Comparison of ENCODE assay signal across 9 mouse cellular contexts in the genomic region with DNA sequence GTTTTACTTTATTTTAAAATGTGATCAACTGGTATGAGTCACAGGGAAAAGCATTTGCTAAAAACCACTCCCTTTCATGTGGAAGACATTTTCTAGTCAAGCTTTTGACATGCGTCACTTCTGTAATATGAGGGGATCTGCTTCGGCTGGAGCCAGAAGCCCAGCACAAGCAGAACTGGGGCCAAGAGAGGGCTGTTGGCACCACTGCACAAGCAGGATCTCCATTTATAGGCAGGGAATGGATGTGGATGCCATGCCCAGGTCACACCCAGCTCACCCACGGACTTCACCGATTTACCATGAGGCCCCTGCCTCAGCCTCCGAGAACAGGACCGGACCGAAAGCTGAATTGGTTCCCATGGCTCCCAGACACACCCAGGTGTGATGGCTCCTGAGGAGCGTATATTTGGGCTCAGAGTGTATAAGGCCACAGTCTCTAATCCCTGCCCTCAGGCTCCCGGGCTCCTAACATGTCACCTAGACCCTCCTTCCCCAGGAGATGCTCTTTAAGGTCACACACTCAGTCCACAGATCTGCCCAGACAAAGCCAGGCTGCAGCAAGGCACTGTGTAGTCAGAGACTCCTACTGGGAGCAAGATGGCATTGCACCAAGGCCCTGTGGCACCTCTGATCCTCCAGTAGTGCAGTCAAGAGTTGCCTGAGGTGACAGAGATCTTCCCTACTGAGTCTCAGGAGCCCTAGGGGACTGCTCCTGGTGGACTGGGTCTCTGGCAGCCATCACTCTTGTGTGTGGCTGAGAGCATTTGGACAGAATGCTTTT. TPM values are rescaled to one million over a fixed set of nuclear protein-coding genes. Genes with fewer than 3 reads are reported as not detected.
DNase-seq lines count a peak whose midpoint lies in the region; ATAC-seq lines count a peak whose summit lies in the region.
"Had no signal": no experiment of that assay in that cellular context is flagged by ENCODE, and none has a peak within 500 bp of the region (broad histone marks: within the 10 kb centered on the region; RNA-seq: fewer than 3 reads in every experiment).

No protein-coding gene starts in this region.

- peaks cover 55% of the 10 kb centered on the region for H3K4me1 ChIP-seq in hindbrain, embryonic 10.5 days (replicated peaks)
- H3K4me1 ChIP-seq in hindbrain, embryonic 13.5 days (replicated peaks): peaks cover 58% of the 10 kb centered on the region
- H3K4me1 ChIP-seq in neural tube, embryonic 15.5 days: peaks cover 69% of the 10 kb centered on the region

- no peak for ATAC-seq in hindbrain, embryonic 13.5 days (ENCODE audit: low FRiP score)
- ATAC-seq in neural tube, embryonic 15.5 days (ENCODE audit: low FRiP score): no peak

- WGBS in hindbrain, embryonic 10.5 days: 92% methylated on average over 9 of the region's 9 CpGs
- 95% methylated on average over 9 of the region's 9 CpGs for WGBS in hindbrain, embryonic 13.5 days
- 93% methylated on average over 9 of the region's 9 CpGs for WGBS in neural tube, embryonic 15.5 days

- no peaks in the 10 kb centered on the region for H3K27me3 ChIP-seq in hindbrain, embryonic 10.5 days (ENCODE audit: insufficient read depth, poor library complexity, severe bottlenecking)
- H3K27me3 ChIP-seq in hindbrain, embryonic 13.5 days: no peaks in the 10 kb centered on the region
- no peaks in the 10 kb centered on the region for H3K27me3 ChIP-seq in neural tube, embryonic 15.5 days (replicated peaks)
- H3K27me3 ChIP-seq: limb, embryonic 12.5 days had no signal

- no peak overlapping the region for H3K4me3 ChIP-seq in hindbrain, embryonic 10.5 days
- no peak overlapping the region for H3K4me3 ChIP-seq in hindbrain, embryonic 13.5 days
- no peak overlapping the region for H3K4me3 ChIP-seq in neural tube, embryonic 15.5 days (replicated peaks)
- H3K4me3 ChIP-seq: limb, embryonic 12.5 days had no signal

- no peak overlapping the region for H3K4me2 ChIP-seq in hindbrain, embryonic 13.5 days
- no peak overlapping the region for H3K4me2 ChIP-seq in neural tube, embryonic 15.5 days
- H3K4me2 ChIP-seq: limb, embryonic 12.5 days had no signal

- H3K9me3 ChIP-seq in hindbrain, embryonic 10.5 days: no peaks in the 10 kb centered on the region
- no peaks in the 10 kb centered on the region for H3K9me3 ChIP-seq in hindbrain, embryonic 13.5 days
- H3K9me3 ChIP-seq in neural tube, embryonic 15.5 days (replicated peaks): no peaks in the 10 kb centered on the region
- H3K9me3 ChIP-seq: limb, embryonic 12.5 days had no signal

- H3K9ac ChIP-seq in hindbrain, embryonic 13.5 days: no peak overlapping the region
- H3K9ac ChIP-seq in neural tube, embryonic 15.5 days (replicated peaks): no peak overlapping the region
- H3K9ac ChIP-seq: limb, embryonic 12.5 days had no signal

- no peak for DNase-seq in hindbrain, embryonic 10.5 days (ENCODE audit: low spot score)
- peak; percentile 52 for DNase-seq in thymus, postnatal 14 days
- DNase-seq in thymus, postnatal 10 days (ENCODE audit: low spot score in 2 of 2): no peak
- peak; percentile 44 for DNase-seq in fibroblast of lung, adult 2 months (ENCODE audit: low read depth)
- no peak for DNase-seq in layer of hippocampus, adult 18-20 months (ENCODE audit: low spot score in 2 of 2)
- no peak for DNase-seq in right cerebral cortex, adult 2 months (ENCODE audit: low spot score in 2 of 2)

- peak overlapping the region; percentile 19 for H3K27ac ChIP-seq in hindbrain, embryonic 10.5 days
- H3K27ac ChIP-seq in hindbrain, embryonic 13.5 days: no peak overlapping the region
- H3K27ac ChIP-seq in neural tube, embryonic 15.5 days (replicated peaks): no peak overlapping the region
- H3K27ac ChIP-seq: limb, embryonic 12.5 days had no signal

- H3K36me3 ChIP-seq in hindbrain, embryonic 10.5 days: peaks cover 11% of the 10 kb centered on the region
- H3K36me3 ChIP-seq in hindbrain, embryonic 13.5 days: no peaks in the 10 kb centered on the region
- no peaks in the 10 kb centered on the region for H3K36me3 ChIP-seq in neural tube, embryonic 15.5 days

RNA-seq across cellular contexts. Expression of a gene that starts 59.9 kb away (rescaled TPM):
- 42.2 and 56.0 TPM in 2 replicates for polyA plus RNA-seq in hindbrain, embryonic 10.5 days (2016; fragmentation: Nextera tagmentation; extraction: Ambion mirVana)
- polyA plus RNA-seq in hindbrain, embryonic 13.5 days (2015; fragmentation: Nextera tagmentation; extraction: Ambion mirVana): 49.9 and 52.8 TPM in 2 replicates
- 59.7 and 62.7 TPM in 2 replicates for polyA plus RNA-seq in neural tube, embryonic 15.5 days (2015; fragmentation: Nextera tagmentation; extraction: Ambion mirVana)
- total RNA-seq in layer of hippocampus, adult 18-20 months (2021): 10 to 100 TPM; 41.5 to 48.8 TPM

Comparison
In these comparisons a context has a peak if more than half of its experiments do, and no peak if none do; other contexts are left out.
1. DNase-seq: peak in thymus, postnatal 14 days (single experiment) and fibroblast of lung, adult 2 months (single experiment); none in hindbrain, embryonic 10.5 days (single experiment), thymus, postnatal 10 days (0 of 2), layer of hippocampus, adult 18-20 months (0 of 2) and right cerebral cortex, adult 2 months (0 of 2).